Comparison of ENCODE assay signal across 9 mouse cellular contexts in genomic region chr4:127123391-127123790, GRCm38 (mm10). TPM values are rescaled to one million over a fixed set of nuclear protein-coding genes. Genes with fewer than 3 reads are reported as not detected.
DNase-seq lines count a peak whose midpoint lies in the region; ATAC-seq and TF ChIP-seq lines count a peak whose summit lies in the region.
"Had no signal": no experiment of that assay in that cellular context is flagged by ENCODE, and none has a peak within 500 bp of the region (broad histone marks: within the 10 kb centered on the region; RNA-seq: fewer than 3 reads in every experiment).

Tmem35b (plus strand) TSS chr4:127123691.

- no peaks in the 10 kb centered on the region for H3K27me3 ChIP-seq in forebrain, embryonic 10.5 days (ENCODE audit: poor library complexity, severe bottlenecking)
- no peaks in the 10 kb centered on the region for H3K27me3 ChIP-seq in forebrain, postnatal 0 days (ENCODE audit: insufficient read depth, low read length)
- no peaks in the 10 kb centered on the region for H3K27me3 ChIP-seq in neural tube, embryonic 11.5 days (ENCODE audit: control insufficient read depth, insufficient read depth, low read length)
- no peaks in the 10 kb centered on the region for H3K27me3 ChIP-seq in small intestine, adult 2 months (ENCODE audit: control insufficient read depth, insufficient read depth, low read length)
- H3K27me3 ChIP-seq: liver, embryonic 15.5 days had no signal

- H3K9me3 ChIP-seq in forebrain, embryonic 10.5 days: no peaks in the 10 kb centered on the region
- no peaks in the 10 kb centered on the region for H3K9me3 ChIP-seq in forebrain, postnatal 0 days (ENCODE audit: low read length)
- no peaks in the 10 kb centered on the region for H3K9me3 ChIP-seq in neural tube, embryonic 11.5 days (ENCODE audit: control insufficient read depth, low read length)
- H3K9me3 ChIP-seq: liver, embryonic 15.5 days had no signal

- H3K4me3 ChIP-seq in forebrain, embryonic 10.5 days: no peak within 1 kb of the TSS
- H3K4me3 ChIP-seq in forebrain, postnatal 0 days (ENCODE audit: low read depth, low read length): no peak within 1 kb of the TSS
- no peak within 1 kb of the TSS for H3K4me3 ChIP-seq in neural tube, embryonic 11.5 days (ENCODE audit: low read depth, low read length)
- no peak within 1 kb of the TSS for H3K4me3 ChIP-seq in small intestine, adult 2 months (ENCODE audit: low read depth, low read length)
- H3K4me3 ChIP-seq: liver, embryonic 15.5 days had no signal

- TF ChIP-seq POLR2A in small intestine, adult 2 months (IDR thresholded peaks at IDR 0.05; ENCODE audit: low read depth, low read length): no peak

- TF ChIP-seq CTCF in forebrain, postnatal 0 days (IDR thresholded peaks at IDR 0.05; ENCODE audit: low read depth): no peak
- TF ChIP-seq CTCF in small intestine, adult 2 months (IDR thresholded peaks at IDR 0.05; ENCODE audit: extremely low read depth, insufficient read length, insufficient replicate concordance, low read depth, low read length): no peak

- H3K9ac ChIP-seq in forebrain, postnatal 0 days: no peak within 1 kb of the TSS
- H3K9ac ChIP-seq in neural tube, embryonic 11.5 days (ENCODE audit: low read length): no peak within 1 kb of the TSS
- H3K9ac ChIP-seq: liver, embryonic 15.5 days had no signal

- 96% methylated on average over 5 of the region's 5 CpGs for WGBS in forebrain, embryonic 10.5 days
- WGBS in forebrain, postnatal 0 days: 95% methylated on average over 5 of the region's 5 CpGs
- WGBS in neural tube, embryonic 11.5 days: 96% methylated on average over 5 of the region's 5 CpGs
- 95% methylated on average over 5 of the region's 5 CpGs for WGBS in small intestine, adult 2 months

- H3K4me2 ChIP-seq in forebrain, postnatal 0 days (ENCODE audit: low read depth): no peak within 1 kb of the TSS
- H3K4me2 ChIP-seq in neural tube, embryonic 11.5 days (ENCODE audit: low read depth): no peak within 1 kb of the TSS
- H3K4me2 ChIP-seq: liver, embryonic 15.5 days had no signal

- no peak within 1 kb of the TSS for H3K27ac ChIP-seq in forebrain, embryonic 10.5 days
- no peak within 1 kb of the TSS for H3K27ac ChIP-seq in forebrain, postnatal 0 days (ENCODE audit: low read depth, low read length)
- no peak within 1 kb of the TSS for H3K27ac ChIP-seq in neural tube, embryonic 11.5 days (ENCODE audit: low read depth, low read length)
- H3K27ac ChIP-seq in small intestine, adult 2 months (ENCODE audit: insufficient read depth, low read depth, low read length): no peak within 1 kb of the TSS
- H3K27ac ChIP-seq: liver, embryonic 15.5 days had no signal

- H3K4me1 ChIP-seq in forebrain, embryonic 10.5 days: peaks cover 23% of the 10 kb centered on the region
- H3K4me1 ChIP-seq in forebrain, postnatal 0 days (ENCODE audit: insufficient read depth): no peaks in the 10 kb centered on the region
- H3K4me1 ChIP-seq in neural tube, embryonic 11.5 days (ENCODE audit: control insufficient read depth, insufficient read depth, low read length): 0 out of 2 replicates have a peak, but pooled peaks cover 7% of the 10 kb centered on the region
- peaks cover 2% of the 10 kb centered on the region; the same call in 1 of the 2 replicates for H3K4me1 ChIP-seq in small intestine, adult 2 months (ENCODE audit: control insufficient read depth, insufficient read depth, insufficient read length, low read length)

- ATAC-seq in forebrain, postnatal 0 days: no peak
- no peak for ATAC-seq in neural tube, embryonic 11.5 days (ENCODE audit: insufficient read depth, low FRiP score, low TSS enrichment)
- ATAC-seq in inflammation-experienced regulatory T-cells, adult 6 months: no peak

- no peak for DNase-seq in forebrain, embryonic 10.5 days (ENCODE audit: extremely low spot score, low spot score)
- no peak for DNase-seq in forebrain, postnatal 0 days
- no peak for DNase-seq in neural tube, embryonic 11.5 days (ENCODE audit: low spot score)
- no peak for DNase-seq in neural tube, embryonic 10.5 days (ENCODE audit: extremely low spot score, low spot score)
- DNase-seq in layer of hippocampus, adult 11-12 months (ENCODE audit: low spot score): no peak
- DNase-seq in thymus, postnatal 10 days (ENCODE audit: low spot score in 2 of 2): no peak

- H3K36me3 ChIP-seq in forebrain, embryonic 10.5 days (replicated peaks): peaks cover 14% of the 10 kb centered on the region; the same call in 1 of the 2 replicates
- peaks cover 10% of the 10 kb centered on the region for H3K36me3 ChIP-seq in forebrain, postnatal 0 days (ENCODE audit: insufficient read depth)
- H3K36me3 ChIP-seq in neural tube, embryonic 11.5 days (ENCODE audit: control insufficient read depth, insufficient read depth, low read length): no peaks in the 10 kb centered on the region
- H3K36me3 ChIP-seq in small intestine, adult 2 months (ENCODE audit: control insufficient read depth, insufficient read depth, low read length): no peaks in the 10 kb centered on the region
- H3K36me3 ChIP-seq: liver, embryonic 15.5 days had no signal

RNA-seq across cellular contexts. Expression of gene Tmem35b, which starts in this region (rescaled TPM):
- polyA plus RNA-seq in forebrain, embryonic 10.5 days (2016; fragmentation: Nextera tagmentation; extraction: Ambion mirVana): 13.4 and 13.5 TPM in 2 replicates
- total RNA-seq in forebrain, postnatal 0 days (2014; rRNA removed): 6.0 and 7.8 TPM in 2 replicates
- 9.5 and 10.8 TPM in 2 replicates for polyA plus RNA-seq in forebrain, postnatal 0 days (2015; fragmentation: Nextera tagmentation; extraction: Ambion mirVana)
- 11.7 and 13.5 TPM in 2 replicates for polyA plus RNA-seq in neural tube, embryonic 11.5 days (2014; fragmentation: Nextera tagmentation; extraction: Ambion mirVana)
- 10 to 100 TPM; 12.0 to 23.9 (median 19.0) TPM for polyA plus RNA-seq in inflammation-experienced regulatory T-cells, adult 6 months (2017; shearing (Covaris generic))
- 5.7 and 15.6 TPM in 2 replicates for polyA plus RNA-seq in small intestine, adult 2 months (2012; rRNA removed)
